Mouse (Mus musculus) limb, embryonic 14.5 days (tissue): Measurements from ENCODE around the gene Pym1. TPM values are rescaled to one million over a fixed set of nuclear protein-coding genes. Genes with fewer than 3 reads are reported as not detected.

Experiments
- ATAC-seq: fragments of 200-750 bp; cut with Nextera tagmentation; 2 replicates; pipeline ENCODE4 v1.8.0; 2017; ENCODE audit warnings: low read depth, moderate number of reproducible peaks, moderate TSS enrichment; ENCODE audit not compliant: low FRiP score
- DNase-seq: peaks from one replicate; pipeline ENCODE4 v3.0.0-alpha.2; 2015; ENCODE audit warnings: low spot score
- H3K27ac ChIP-seq: fragments of 300-500 bp; sonication (generic); replicated peaks from 2 replicates; pipeline ENCODE4 v1.5.1; 2014; ENCODE audit warnings: low read depth, mild to moderate bottlenecking, low read length, moderate library complexity, mixed read lengths
- H3K27me3 ChIP-seq: fragments of 300-500 bp; sonication (generic); 2 replicates; pipeline ENCODE4 v1.6.1; 2014; ENCODE audit warnings: low read length, mixed read lengths; ENCODE audit not compliant: control insufficient read depth, insufficient read depth
- H3K36me3 ChIP-seq: fragments of 300-500 bp; sonication (generic); 2 replicates; pipeline ENCODE4 v1.6.1; 2014; ENCODE audit warnings: mild to moderate bottlenecking, low read length, moderate library complexity, mixed read lengths; ENCODE audit not compliant: control insufficient read depth, insufficient read depth
- H3K4me1 ChIP-seq: fragments of 300-500 bp; sonication (generic); 2 replicates; pipeline ENCODE4 v1.6.1; 2014; ENCODE audit warnings: antibody characterized with exemption, low read length, mixed read lengths; ENCODE audit not compliant: control insufficient read depth, insufficient read depth
- H3K4me2 ChIP-seq: fragments of 300-500 bp; sonication (generic); replicated peaks from 2 replicates; pipeline ENCODE4 v1.6.1; 2014; ENCODE audit warnings: low read depth, mild to moderate bottlenecking, low read length, moderate library complexity; ENCODE audit not compliant: severe bottlenecking
- H3K4me3 ChIP-seq: fragments of 300-500 bp; sonication (generic); replicated peaks from 2 replicates; pipeline ENCODE4 v1.5.1; 2014; ENCODE audit warnings: low read length
- H3K9ac ChIP-seq: fragments of 300-500 bp; sonication (generic); 2 replicates; pipeline ENCODE4 v1.6.1; 2014; ENCODE audit warnings: mild to moderate bottlenecking, low read depth, low read length, moderate library complexity; ENCODE audit not compliant: severe bottlenecking
- H3K9me3 ChIP-seq: fragments of 300-500 bp; sonication (generic); 2 replicates; pipeline ENCODE4 v1.6.1; 2016; ENCODE audit warnings: low read length; ENCODE audit not compliant: control insufficient read depth
- POLR2A ChIP-seq: fragments of 200-500 bp; IDR thresholded peaks from 2 replicates; pipeline ENCODE4 v1.8.0; 2012; ENCODE audit warnings: inconsistent platforms, mild to moderate bottlenecking, moderate library complexity, borderline replicate concordance; ENCODE audit not compliant: insufficient read depth, insufficient read length; ENCODE audit errors: extremely low read depth
- WGBS: fragments of 180-500 bp; shearing (Covaris S2); extraction: QIAGEN DNeasy Blood & Tissue Kit; methylation state at CpG from one replicate; pipeline ENCODE4 v1.1.7; 2014; 5-methylcytosine and 5-hydroxymethylcytosine counted together
- polyA plus RNA-seq, 2 experiments: library from polyadenylated mRNA; depleted of rRNA in 1 of 2; stranded (reverse) in 1 of 2; unstranded in 1 of 2; fragments of >200 nt; fragmentation: Nextera tagmentation in 1 of 2; extraction: Ambion mirVana in 1 of 2; gene quantifications; 2 replicates each; pipeline versions ENCODE4 v1.2.1 to v1.2.3; 2012 to 2014

Gene Pym1
- polyA plus RNA-seq, 2 experiments: 36.0 to 60.3 TPM

GRCm38 (mm10) chr10:128728059-128728458, 19.6 kb upstream of the Pym1 start:
- TF ChIP-seq POLR2A: no peak
- 79% methylated on average over 5 of the region's 5 CpGs for WGBS
- no peak overlapping the region for H3K9ac ChIP-seq

GRCm38 (mm10) chr10:128731002-128731433, 16.7 kb upstream of the Pym1 start:
- no peak for TF ChIP-seq POLR2A
- H3K9ac ChIP-seq: no peak overlapping the region
- ATAC-seq (no peak), DNase-seq (peak; percentile 82)
- WGBS: 19% methylated on average over 10 of the region's 10 CpGs
- no peak overlapping the region for H3K4me2 ChIP-seq
- no peaks in the 10 kb centered on the region for H3K27me3 ChIP-seq
- H3K36me3 ChIP-seq: peaks cover 14% of the 10 kb centered on the region; the same call in 1 of the 2 replicates
- H3K9me3 ChIP-seq: no peaks in the 10 kb centered on the region
- no peak overlapping the region for H3K4me3 ChIP-seq
- H3K4me1 ChIP-seq: no peaks in the 10 kb centered on the region
- no peak overlapping the region for H3K27ac ChIP-seq

More at GRCm38 (mm10) chr10:128728059-128728458, 19.6 kb upstream of the Pym1 start:
- peaks cover 4% of the 10 kb centered on the region; the same call in 1 of the 2 replicates for H3K36me3 ChIP-seq
- H3K9me3 ChIP-seq: no peaks in the 10 kb centered on the region
- no peak for DNase-seq
- H3K4me3 ChIP-seq: no peak overlapping the region
- H3K27me3 ChIP-seq: no peaks in the 10 kb centered on the region
- H3K4me1 ChIP-seq: no peaks in the 10 kb centered on the region
- no peak for ATAC-seq
- H3K27ac ChIP-seq: no peak overlapping the region
- H3K4me2 ChIP-seq: no peak overlapping the region

- Histone ChIP-seq H3K27ac (no peak overlapping the region), H3K4me3 (no peak overlapping the region), H3K4me2 (no peak overlapping the region), H3K9me3 (no peaks in the 10 kb centered on the region), H3K9ac (no peak overlapping the region), H3K36me3 (peaks cover 17% of the 10 kb centered on the region), H3K27me3 (no peaks in the 10 kb centered on the region), H3K4me1 (no peaks in the 10 kb centered on the region)
- ATAC-seq (no peak), DNase-seq (no peak)
- no peak for TF ChIP-seq POLR2A
These were observed 15.7 kb upstream of the Pym1 start for GRCm38 (mm10) chr10:128731992-128732391.

GRCm38 (mm10) chr10:128737435-128737834, 10.3 kb upstream of the Pym1 start:
- TF ChIP-seq POLR2A: no peak
- 3% methylated on average over 15 of the region's 15 CpGs for WGBS

GRCm38 (mm10) chr10:128740296-128740695, 7.4 kb upstream of the Pym1 start:
- Histone ChIP-seq H3K36me3 (peaks cover 3% of the 10 kb centered on the region; the same call in 1 of the 2 replicates), H3K4me3 (no peak overlapping the region), H3K4me2 (no peak overlapping the region), H3K9me3 (no peaks in the 10 kb centered on the region), H3K9ac (no peak overlapping the region), H3K27ac (no peak overlapping the region), H3K27me3 (peaks cover 8% of the 10 kb centered on the region; the same call in 1 of the 2 replicates), H3K4me1 (peaks cover 16% of the 10 kb centered on the region)
- no peak for DNase-seq
- ATAC-seq: no peak
- TF ChIP-seq POLR2A: no peak
- WGBS: 69% methylated on average over 2 of the region's 2 CpGs

More at GRCm38 (mm10) chr10:128737435-128737834, 10.3 kb upstream of the Pym1 start:
- H3K27ac ChIP-seq: no peak overlapping the region
- ATAC-seq: no peak
- H3K4me2 ChIP-seq: peak overlapping the region; percentile 38
- no peaks in the 10 kb centered on the region for H3K4me1 ChIP-seq
- no peaks in the 10 kb centered on the region for H3K9me3 ChIP-seq
- no peak for DNase-seq
- peaks cover 2% of the 10 kb centered on the region; the same call in 1 of the 2 replicates for H3K27me3 ChIP-seq
- H3K9ac ChIP-seq: 0 out of 2 replicates have a peak overlapping the region, but pooled peaks have one; percentile 25
- peaks cover 17% of the 10 kb centered on the region for H3K36me3 ChIP-seq
- H3K4me3 ChIP-seq: no peak overlapping the region
